Mouse (Mus musculus): Measurements from ENCODE around the gene Cnppd1.

- TF ChIP-seq POLR2A (IDR thresholded peaks at IDR 0.05; ENCODE audit: borderline replicate concordance, low read depth, low read length) (no peak), CTCF (IDR thresholded peaks at IDR 0.05; ENCODE audit: low read depth, low read length) (no peak)
These were observed 5.1 kb upstream of the Cnppd1 start for GRCm38 (mm10) chr1:75147411-75148135.

Data from bone marrow macrophage, adult 2 months (primary cell).